Mouse (Mus musculus) subcutaneous adipose tissue, adult 2 months (tissue): ENCODE data around the gene Pcyt1b. TPM values are rescaled to one million over a fixed set of nuclear protein-coding genes. Genes with fewer than 3 reads are reported as not detected.

Experiments used
- polyA plus RNA-seq: library from polyadenylated mRNA; depleted of rRNA; stranded (reverse); fragments of >200 nt; gene quantifications from 2 replicates; pipeline ENCODE4 v1.2.3, GENCODE M21; 2012; ENCODE audit warnings: low replicate concordance; rRNA removed

Pcyt1b gene
- polyA plus RNA-seq = 0.36 and 2.5 TPM in 2 replicates

DNA sequence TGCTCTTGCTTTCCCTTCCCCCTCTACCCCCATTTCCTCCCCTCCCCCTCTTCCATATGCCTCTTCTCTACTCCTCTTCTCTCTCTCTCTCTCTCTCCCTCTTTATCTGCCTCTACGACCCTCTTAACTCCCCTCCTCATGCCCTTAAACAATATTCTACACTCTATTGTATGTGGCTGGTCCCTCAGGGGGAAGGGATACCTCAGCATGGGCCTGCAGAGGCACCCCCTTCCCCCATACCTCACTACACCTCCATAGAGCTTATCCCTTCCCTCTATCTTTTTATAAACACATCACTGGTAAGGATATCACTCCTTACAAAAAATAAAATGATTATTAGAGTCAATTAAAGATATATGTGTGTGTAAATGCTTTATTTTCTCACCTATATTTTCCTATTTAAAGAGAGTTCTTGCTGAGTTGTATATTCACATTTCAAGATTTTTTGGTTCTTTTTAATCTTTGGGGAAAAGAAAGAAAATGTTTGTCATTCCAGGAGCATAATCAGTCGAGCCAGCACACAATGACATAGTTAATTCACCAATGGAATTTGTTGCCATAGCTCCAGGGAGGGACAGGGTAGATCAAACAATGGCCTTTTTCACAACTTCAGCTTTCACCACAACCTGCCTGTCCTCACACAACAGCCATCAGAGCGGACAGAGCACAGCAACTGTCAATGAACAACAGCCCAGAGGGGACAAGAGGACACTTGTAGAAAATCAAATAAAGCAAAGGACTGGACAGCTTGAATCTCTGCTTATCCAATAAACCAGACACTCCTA, at the start of gene Pcyt1b:
Gene Pcyt1b (plus strand): TSS at position 646 of the 785 bp plus-strand sequence.

DNA sequence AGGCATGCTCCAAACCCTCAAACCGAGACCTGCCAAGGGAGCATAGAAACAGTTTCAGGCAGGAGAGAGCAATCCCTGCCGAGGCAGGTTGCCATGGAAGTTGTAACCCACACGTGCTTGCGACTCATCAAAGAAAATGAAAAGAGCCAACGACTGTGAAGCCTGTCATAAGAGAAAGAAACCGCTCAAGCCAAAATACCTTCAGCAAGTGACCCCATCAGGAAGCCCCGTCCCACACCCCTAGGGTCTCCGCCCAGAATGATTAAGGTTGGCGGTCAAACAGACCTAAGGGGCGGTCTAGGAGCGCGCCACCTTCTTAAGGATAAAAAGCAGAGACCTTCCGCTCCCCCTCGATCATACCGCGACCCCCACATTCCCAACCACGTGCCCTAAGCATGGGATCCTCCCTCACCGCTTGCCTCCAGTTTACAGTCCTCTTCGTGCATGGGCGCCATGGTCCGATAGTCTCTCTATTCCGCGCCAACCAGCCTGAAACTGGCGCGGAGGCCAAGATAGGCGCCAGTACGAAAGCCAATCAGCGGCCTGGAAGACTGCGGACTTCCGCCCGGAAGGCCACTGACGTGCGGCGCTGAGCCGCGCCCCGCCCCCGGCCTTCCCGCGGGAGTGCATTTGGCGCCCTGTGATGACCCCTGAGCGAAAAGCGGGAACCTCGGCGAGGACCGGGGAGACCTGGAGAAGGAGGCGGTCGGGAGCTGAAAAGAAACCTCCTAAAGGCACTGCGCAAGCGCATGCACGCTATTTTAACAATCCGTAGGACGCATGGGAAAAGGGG, 22.8 kb upstream of the Pcyt1b start, which contains the start of gene Pola1:
Gene Pola1 (minus strand): TSS at position 499 of the 793 bp plus-strand sequence.

Other genes starting within 250 kb of the Pcyt1b start
- 0.76 and 1.4 TPM in 2 replicates for gene Pola1, start 22.7 kb upstream of the Pcyt1b start, polyA plus RNA-seq
- gene Pdk3, start 177.3 kb downstream of the Pcyt1b start, polyA plus RNA-seq = 8.2 and 20.4 TPM in 2 replicates